Mouse (Mus musculus) adrenal gland, postnatal 14 days (tissue): ENCODE data around the gene Slc43a3. TPM values are rescaled to one million over a fixed set of nuclear protein-coding genes. Genes with fewer than 3 reads are reported as not detected.
"Not testable (repeated sequence)": the region's sequence is repeated elsewhere in the genome, so short reads cannot be mapped to it uniquely, and the experiment has no call there.

Experiments
- DNase-seq: peaks from one replicate; pipeline ENCODE4 v3.0.0; 2021; ENCODE audit warnings: mixed read lengths
- long read RNA-seq, 2 experiments: library from polyadenylated mRNA; stranded (forward); transcript quantifications; one replicate each; pipeline ENCODE4 v2.0.0; 2021
- total RNA-seq: library from RNA; stranded (reverse); gene quantifications from 2 replicates; pipeline ENCODE4 v1.2.3, GENCODE M21; 2021

The Slc43a3 gene
- 62.5 and 91.7 TPM in 2 replicates for total RNA-seq
- long read RNA-seq, experiment 1, transcript Slc43a3-201 (13 exons, 2,583 nt): major isoform, 41 of 81 reads
- long read RNA-seq, experiment 1, partial matches to known transcripts: 10 of 81 reads
- long read RNA-seq, experiment 1, other reads (novel, unspliced or antisense): 30 of 81 reads
- long read RNA-seq, experiment 2, transcript Slc43a3-201 (13 exons, 2,583 nt): major isoform, 33 of 64 reads
- long read RNA-seq, experiment 2, partial matches to known transcripts: 9 of 64 reads
- long read RNA-seq, experiment 2, other reads (novel, unspliced or antisense): 22 of 64 reads

- peak; percentile 85 for DNase-seq
Measured at GRCm38 (mm10) chr2:84936474-84937429, at the start of gene Slc43a3. Slc43a3 (plus strand) TSS chr2:84936579.

DNA sequence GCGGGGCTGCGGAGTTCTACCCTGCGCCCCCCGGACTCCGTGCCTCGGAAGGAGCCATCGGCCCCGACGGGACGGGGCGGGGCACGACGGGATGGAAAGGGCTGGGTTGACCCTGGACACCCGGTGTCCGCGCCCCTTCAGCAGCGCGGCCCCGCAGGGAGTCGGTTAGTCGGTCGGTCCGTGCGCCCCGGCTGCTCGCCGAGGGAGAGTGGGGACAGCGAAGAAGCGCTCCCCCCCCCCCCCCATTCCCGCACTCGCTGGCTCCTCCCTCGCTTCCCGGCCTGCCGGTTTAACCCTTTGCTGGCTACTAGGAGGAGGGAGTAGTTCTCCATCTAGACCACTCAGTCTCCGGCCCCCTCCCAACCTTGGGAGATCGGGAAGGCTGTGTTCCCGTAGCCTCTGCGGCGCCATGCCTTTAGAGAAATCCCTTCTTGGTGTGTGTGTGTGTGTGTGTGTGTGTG is 49.5 kb upstream of the Slc43a3 start:
- DNase-seq: peak; percentile 54

GRCm38 (mm10) chr2:84887411-84888271 is 48.7 kb upstream of the Slc43a3 start:
- peak; percentile 46 for DNase-seq

GRCm38 (mm10) chr2:84888657-84889315 is 47.6 kb upstream of the Slc43a3 start:
- peak; percentile 87 for DNase-seq

DNA sequence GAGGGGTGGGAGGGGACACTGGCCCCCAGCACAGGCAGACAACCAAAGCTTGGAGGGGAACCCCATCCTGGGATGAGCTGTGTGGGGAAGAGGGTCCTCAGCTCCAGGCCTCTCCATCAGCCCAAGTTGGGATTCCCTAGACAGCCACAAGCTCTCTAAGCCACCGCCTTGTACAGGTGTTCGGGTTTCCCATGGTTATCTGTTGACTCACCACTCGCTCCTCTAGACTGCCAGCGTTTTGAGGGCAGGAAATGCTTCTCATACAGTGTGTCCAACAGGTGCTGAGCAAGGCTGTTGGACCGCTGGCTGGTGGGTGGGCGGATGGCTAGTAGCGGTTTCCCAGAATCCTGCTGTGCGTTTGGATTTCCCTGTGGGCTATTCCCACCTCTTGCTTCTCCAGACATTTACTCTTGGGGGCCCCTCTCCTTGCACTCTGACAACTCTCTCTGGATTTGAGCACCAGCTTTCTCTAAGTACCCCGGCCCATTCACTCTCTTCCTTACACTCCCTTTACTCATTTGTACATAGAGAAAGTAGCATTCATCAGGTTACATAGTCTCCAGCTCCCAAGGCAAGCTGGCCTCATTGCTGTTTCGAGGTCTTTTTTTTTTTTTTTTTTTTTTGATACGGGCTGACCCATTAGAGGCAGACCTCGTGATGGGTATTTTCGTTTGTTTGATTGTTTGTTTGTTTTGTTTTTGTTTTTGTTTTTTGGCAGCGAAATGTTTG is 46.9 kb upstream of the Slc43a3 start:
- no peak for DNase-seq

GRCm38 (mm10) chr2:84890045-84890340 is 46.4 kb upstream of the Slc43a3 start:
- DNase-seq: peak; percentile 87

GRCm38 (mm10) chr2:84893359-84893758 is 43.0 kb upstream of the Slc43a3 start:
- DNase-seq: no peak

DNA sequence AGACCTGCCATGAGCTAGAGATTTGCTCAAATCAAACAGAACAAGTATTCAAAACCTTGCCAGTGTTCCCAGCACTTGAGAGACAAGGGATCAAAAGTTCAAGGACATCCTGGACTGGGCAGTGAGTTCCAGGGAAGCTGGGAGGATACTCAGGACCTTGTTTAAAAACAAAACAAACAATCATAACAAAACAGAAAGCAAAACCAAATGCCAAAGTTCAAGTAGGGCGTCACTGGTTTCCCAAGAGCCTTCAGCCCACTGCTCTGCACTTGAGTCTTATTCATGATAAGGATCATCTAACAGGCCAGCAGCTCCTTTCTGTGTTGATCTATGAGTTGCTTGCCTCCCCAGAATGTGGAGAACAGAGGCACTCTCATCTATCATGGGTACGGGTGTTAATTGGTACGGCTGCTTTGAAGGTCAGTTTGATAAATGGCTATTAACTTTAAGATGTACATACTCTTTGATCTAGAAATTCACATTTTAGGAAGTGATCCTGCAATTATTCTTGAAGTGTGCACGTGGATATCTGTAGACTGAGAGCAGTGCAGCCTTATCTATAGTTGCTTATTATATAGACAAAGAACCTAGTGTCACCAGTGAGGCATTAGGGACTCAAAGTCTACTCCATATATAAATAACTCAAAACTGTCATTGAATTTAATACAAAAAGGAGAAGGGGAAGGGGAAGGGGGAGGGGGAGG is 40.7 kb upstream of the Slc43a3 start:
- DNase-seq: no peak

DNA sequence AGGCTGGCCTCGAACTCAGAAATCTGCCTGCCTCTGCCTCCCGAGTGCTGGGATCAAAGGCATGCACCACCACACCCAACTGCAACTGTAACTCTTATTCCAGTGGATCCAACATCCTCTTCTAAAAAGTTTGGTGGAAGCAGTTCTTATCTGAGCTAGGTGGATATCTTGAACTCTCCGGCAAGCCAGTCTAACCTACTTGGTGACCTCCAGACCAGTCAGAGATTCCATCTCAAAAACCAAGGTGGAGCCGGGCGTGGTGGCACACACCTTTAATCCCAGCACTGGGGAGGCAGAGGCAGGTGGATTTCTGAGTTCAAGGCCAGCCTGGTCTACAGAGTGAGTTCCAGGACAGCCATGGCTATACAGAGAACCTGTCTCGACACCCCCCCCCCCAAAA is 39.7 kb upstream of the Slc43a3 start:
- DNase-seq: not testable (repeated sequence)

- no peak for DNase-seq
Measured at GRCm38 (mm10) chr2:84912722-84913121, 23.7 kb upstream of the Slc43a3 start.

- DNase-seq: no peak
Measured at GRCm38 (mm10) chr2:84913881-84914280, 22.5 kb upstream of the Slc43a3 start.

DNA sequence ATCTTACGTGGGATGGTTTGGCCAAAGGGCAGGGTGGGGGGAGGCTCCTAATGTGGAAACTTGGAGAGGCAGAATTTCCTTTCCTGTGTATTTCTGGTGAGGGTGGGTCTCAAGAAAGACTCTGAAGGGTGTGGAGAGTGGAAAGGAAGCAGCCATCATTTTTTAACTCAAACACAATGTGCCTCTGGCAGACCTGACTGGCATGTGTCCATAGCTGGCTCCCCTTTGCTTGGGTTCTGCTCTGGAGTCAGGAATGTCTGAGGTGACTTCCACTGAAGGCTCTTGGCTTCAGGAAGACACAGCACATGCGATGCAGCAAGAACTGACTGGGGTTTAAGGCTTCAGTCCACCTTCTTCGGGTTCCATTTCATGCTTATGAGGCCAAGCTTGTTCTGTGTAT is 21.0 kb upstream of the Slc43a3 start:
- DNase-seq: no peak

GRCm38 (mm10) chr2:84916548-84917320 is 19.6 kb upstream of the Slc43a3 start:
- DNase-seq: peak; percentile 65

- no peak for DNase-seq
Measured at GRCm38 (mm10) chr2:84918188-84918587, 18.2 kb upstream of the Slc43a3 start.

- DNase-seq: no peak
Measured at GRCm38 (mm10) chr2:84919601-84920108, 16.7 kb upstream of the Slc43a3 start.

- DNase-seq: no peak
Measured at GRCm38 (mm10) chr2:84930186-84930585, 6.2 kb upstream of the Slc43a3 start.

DNA sequence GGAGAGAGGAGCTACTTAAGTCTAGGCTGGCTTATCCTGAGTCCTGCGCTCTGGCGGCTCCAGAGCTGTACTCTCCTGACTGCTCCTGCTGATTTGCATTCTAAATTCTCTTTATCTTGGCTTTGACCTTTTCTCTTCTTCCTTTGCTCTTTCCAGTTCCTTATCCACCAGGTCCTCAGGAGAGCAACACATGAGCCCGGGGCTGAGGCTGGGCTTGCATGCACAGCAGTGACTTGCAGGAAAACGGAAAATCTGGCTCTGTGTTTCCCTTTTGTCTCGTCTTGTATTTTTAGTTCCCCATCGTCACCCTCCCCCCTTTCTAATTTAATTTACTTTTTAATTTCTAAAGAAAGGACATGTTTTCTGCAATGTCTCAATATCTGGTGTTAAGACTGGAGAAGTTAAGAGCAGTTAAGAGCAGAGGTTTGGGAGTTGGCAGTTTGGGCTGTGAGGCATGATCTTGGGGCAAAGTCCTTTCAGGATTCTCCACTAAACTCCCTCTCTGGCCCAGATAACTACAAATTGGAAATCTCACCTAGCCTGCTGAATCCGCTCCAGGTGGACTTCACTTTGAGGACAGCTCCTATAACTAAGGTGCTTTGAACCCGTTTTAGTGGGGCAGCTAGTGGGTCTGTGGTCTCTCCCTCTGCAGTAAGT is 2.3 kb upstream of the Slc43a3 start:
- DNase-seq: no peak

- no peak for DNase-seq
Measured at GRCm38 (mm10) chr2:84934649-84935007, 1.8 kb upstream of the Slc43a3 start.

DNA sequence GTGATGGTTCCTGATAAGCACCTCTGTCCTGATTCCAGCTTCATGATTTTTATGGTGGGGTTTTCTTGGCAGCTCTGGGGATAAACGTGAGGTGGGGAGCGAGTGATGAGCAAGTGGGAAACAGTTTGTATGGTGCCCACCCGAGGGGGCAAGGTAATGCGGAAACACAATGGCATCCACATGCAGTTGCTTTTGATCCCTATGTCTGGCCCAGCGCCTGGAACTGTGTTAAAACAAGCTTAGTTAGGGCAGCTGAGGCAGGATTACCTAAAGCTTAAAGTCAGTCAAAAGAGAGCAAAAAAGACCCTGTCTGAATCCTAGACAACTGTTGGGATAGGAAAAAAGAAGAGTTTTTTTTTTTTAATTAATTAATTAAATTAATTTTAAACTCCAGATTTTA is 1.3 kb upstream of the Slc43a3 start:
- DNase-seq: no peak
